Mouse (Mus musculus) spleen, adult 2 months (tissue): ENCODE data around the gene Atg7.

Experiments used
- CTCF ChIP-seq: fragments of 200-500 bp; IDR thresholded peaks from 2 replicates; pipeline ENCODE4 v1.5.1; 2011; ENCODE audit warnings: mild to moderate bottlenecking, inconsistent platforms; ENCODE audit not compliant: insufficient read depth, insufficient read length, insufficient replicate concordance; ENCODE audit errors: extremely low read depth
- POLR2A ChIP-seq: fragments of 200-500 bp; IDR thresholded peaks from 2 replicates; pipeline ENCODE4 v1.6.1; 2011; ENCODE audit warnings: low read depth, low read length, inconsistent platforms

DNA sequence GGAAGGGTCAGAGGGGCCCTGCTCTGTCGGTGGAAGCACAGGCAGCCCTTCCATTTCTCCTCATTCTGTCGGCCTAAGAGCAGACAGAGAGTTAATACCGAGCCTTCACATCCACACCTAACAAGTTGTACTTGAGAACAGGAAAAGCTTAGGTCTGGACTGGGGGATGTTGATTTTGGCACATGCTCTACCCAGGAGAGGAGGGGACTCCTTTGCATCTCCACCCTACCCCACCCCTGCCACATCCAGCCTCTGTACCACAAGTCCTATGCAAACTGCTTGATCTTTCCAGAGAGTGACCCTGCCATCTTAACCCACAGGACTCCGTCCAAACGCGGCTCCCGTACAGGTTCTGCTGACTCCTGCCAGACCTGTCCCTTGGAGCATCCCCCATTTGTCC, 178.7 kb downstream of the Atg7 start:
- TF ChIP-seq POLR2A, result no peak
- no peak for TF ChIP-seq CTCF
